Mouse (Mus musculus): ENCODE measurements at regions not wholly inside any gene's neighbourhood (a gene's known extent, or its start where the extent isn't known, plus 50 kb on each side); places are given as distances from the start of the nearest gene placed in this dataset.

DNA sequence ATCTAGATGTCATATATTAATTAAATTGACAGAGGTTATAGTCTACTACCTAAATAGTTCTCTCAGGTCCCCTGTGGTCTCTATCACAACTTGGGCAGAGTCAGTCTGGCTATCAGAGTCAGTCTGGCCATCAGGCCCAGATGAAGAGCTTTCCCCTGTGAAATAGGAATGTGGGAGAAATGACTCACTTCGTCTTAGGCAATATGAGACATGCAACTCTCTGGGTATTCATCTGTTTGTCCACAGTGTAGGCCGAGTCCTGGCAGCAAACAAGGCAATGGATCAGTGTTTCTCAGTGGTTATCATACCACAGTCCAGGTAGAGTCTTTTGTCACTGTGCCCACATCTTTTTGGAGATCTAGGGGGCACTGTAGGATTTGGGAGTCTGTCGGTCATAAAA is 156.0 kb downstream of the Gm10260 start:
- TF ChIP-seq CTCF (IDR thresholded peaks at IDR 0.05; ENCODE audit: borderline replicate concordance, extremely low read depth, insufficient read depth, insufficient read length) (no peak), POLR2A (IDR thresholded peaks at IDR 0.05; ENCODE audit: borderline replicate concordance, extremely low read depth, insufficient read depth, insufficient read length, poor library complexity, severe bottlenecking) (no peak)
